Mouse (Mus musculus): ENCODE measurements at regions not wholly inside any gene's neighbourhood (a gene's known extent, or its start where the extent isn't known, plus 50 kb on each side); places are given as distances from the start of the nearest gene placed in this dataset.

GRCm38 (mm10) chr1:176427046-176427445 is 151.9 kb upstream of the Pld5 start:
- Histone ChIP-seq H3K27me3 (ENCODE audit: control insufficient read depth, insufficient read depth, low read length) (no peaks in the 10 kb centered on the region), H3K4me2 (replicated peaks; ENCODE audit: low read depth) (no peak overlapping the region), H3K4me1 (replicated peaks; ENCODE audit: control insufficient read depth, insufficient read depth) (no peaks in the 10 kb centered on the region), H3K36me3 (ENCODE audit: control insufficient read depth, insufficient read depth, low read length) (no peaks in the 10 kb centered on the region), H3K9ac (ENCODE audit: low read length) (no peak overlapping the region), H3K27ac (replicated peaks) (no peak overlapping the region), H3K4me3 (ENCODE audit: low read depth, low read length) (no peak overlapping the region), H3K9me3 (ENCODE audit: control insufficient read depth, low read length) (no peaks in the 10 kb centered on the region)
- ATAC-seq (ENCODE audit: low FRiP score, low TSS enrichment) (no peak), DNase-seq (ENCODE audit: low spot score) (no peak)
- 74% methylated on average over 2 of the region's 2 CpGs for WGBS
- TF ChIP-seq CTCF (IDR thresholded peaks at IDR 0.05; ENCODE audit: low read depth) (no peak), EP300 (optimal IDR thresholded peaks at IDR 0.05) (no peak)

GRCm38 (mm10) chr1:176417251-176417650 is 142.1 kb upstream of the Pld5 start:
- H3K36me3 ChIP-seq (ENCODE audit: control insufficient read depth, insufficient read depth, low read length), result no peaks in the 10 kb centered on the region
- ATAC-seq (ENCODE audit: low FRiP score, low TSS enrichment), result no peak

GRCm38 (mm10) chr1:176404128-176404527 is 129.0 kb upstream of the Pld5 start:
- ATAC-seq (ENCODE audit: low FRiP score, low TSS enrichment) (no peak), DNase-seq (ENCODE audit: low spot score) (no peak)
- Histone ChIP-seq H3K36me3 (ENCODE audit: control insufficient read depth, insufficient read depth, low read length) (no peaks in the 10 kb centered on the region), H3K9me3 (ENCODE audit: control insufficient read depth, low read length) (no peaks in the 10 kb centered on the region), H3K4me2 (replicated peaks; ENCODE audit: low read depth) (no peak overlapping the region), H3K27me3 (ENCODE audit: control insufficient read depth, insufficient read depth, low read length) (no peaks in the 10 kb centered on the region), H3K27ac (replicated peaks) (no peak overlapping the region), H3K4me1 (replicated peaks; ENCODE audit: control insufficient read depth, insufficient read depth) (no peaks in the 10 kb centered on the region), H3K4me3 (ENCODE audit: low read depth, low read length) (no peak overlapping the region), H3K9ac (ENCODE audit: low read length) (no peak overlapping the region)
- 88% methylated on average over 3 of the region's 3 CpGs for WGBS
- TF ChIP-seq EP300 (optimal IDR thresholded peaks at IDR 0.05) (no peak), CTCF (IDR thresholded peaks at IDR 0.05; ENCODE audit: low read depth) (no peak)

More at GRCm38 (mm10) chr1:176417251-176417650, 142.1 kb upstream of the Pld5 start:
- WGBS, result 69% methylated on average over 1 of the region's 1 CpGs
- Histone ChIP-seq H3K4me1 (replicated peaks; ENCODE audit: control insufficient read depth, insufficient read depth) (no peaks in the 10 kb centered on the region), H3K9me3 (ENCODE audit: control insufficient read depth, low read length) (no peaks in the 10 kb centered on the region), H3K4me2 (replicated peaks; ENCODE audit: low read depth) (no peak overlapping the region), H3K9ac (ENCODE audit: low read length) (no peak overlapping the region), H3K27me3 (ENCODE audit: control insufficient read depth, insufficient read depth, low read length) (no peaks in the 10 kb centered on the region), H3K4me3 (ENCODE audit: low read depth, low read length) (no peak overlapping the region), H3K27ac (replicated peaks) (no peak overlapping the region)
- TF ChIP-seq EP300 (optimal IDR thresholded peaks at IDR 0.05) (no peak), CTCF (IDR thresholded peaks at IDR 0.05; ENCODE audit: low read depth) (no peak)
- no peak for DNase-seq (ENCODE audit: low spot score)

- Histone ChIP-seq H3K9me3 (ENCODE audit: control insufficient read depth, low read length) (no peaks in the 10 kb centered on the region), H3K36me3 (ENCODE audit: control insufficient read depth, insufficient read depth, low read length) (no peaks in the 10 kb centered on the region), H3K9ac (ENCODE audit: low read length) (no peak overlapping the region), H3K4me2 (replicated peaks; ENCODE audit: low read depth) (no peak overlapping the region), H3K27ac (replicated peaks) (no peak overlapping the region), H3K4me1 (replicated peaks; ENCODE audit: control insufficient read depth, insufficient read depth) (no peaks in the 10 kb centered on the region), H3K27me3 (ENCODE audit: control insufficient read depth, insufficient read depth, low read length) (no peaks in the 10 kb centered on the region), H3K4me3 (ENCODE audit: low read depth, low read length) (no peak overlapping the region)
- ATAC-seq (ENCODE audit: low FRiP score, low TSS enrichment), result no peak
- no peak for DNase-seq (ENCODE audit: low spot score)
- TF ChIP-seq CTCF (IDR thresholded peaks at IDR 0.05; ENCODE audit: low read depth), result no peak
- no peak for TF ChIP-seq EP300 (optimal IDR thresholded peaks at IDR 0.05)
Observed at GRCm38 (mm10) chr1:176379645-176380044, 104.5 kb upstream of the Pld5 start.

- Histone ChIP-seq H3K4me3 (ENCODE audit: low read depth, low read length) (no peak overlapping the region), H3K9ac (ENCODE audit: low read length) (no peak overlapping the region), H3K36me3 (ENCODE audit: control insufficient read depth, insufficient read depth, low read length) (no peaks in the 10 kb centered on the region), H3K4me1 (replicated peaks; ENCODE audit: control insufficient read depth, insufficient read depth) (no peaks in the 10 kb centered on the region), H3K9me3 (ENCODE audit: control insufficient read depth, low read length) (no peaks in the 10 kb centered on the region), H3K27me3 (ENCODE audit: control insufficient read depth, insufficient read depth, low read length) (no peaks in the 10 kb centered on the region), H3K27ac (replicated peaks) (no peak overlapping the region), H3K4me2 (replicated peaks; ENCODE audit: low read depth) (no peak overlapping the region)
- DNase-seq (ENCODE audit: low spot score) (no peak), ATAC-seq (ENCODE audit: low FRiP score, low TSS enrichment) (no peak)
- TF ChIP-seq EP300 (optimal IDR thresholded peaks at IDR 0.05), result no peak
- no peak for TF ChIP-seq CTCF (IDR thresholded peaks at IDR 0.05; ENCODE audit: low read depth)
- 88% methylated on average over 3 of the region's 3 CpGs for WGBS
Observed at GRCm38 (mm10) chr1:176366900-176367299, 91.8 kb upstream of the Pld5 start.

GRCm38 (mm10) chr1:176360957-176361356 is 85.8 kb upstream of the Pld5 start:
- Histone ChIP-seq H3K4me3 (ENCODE audit: low read depth, low read length) (no peak overlapping the region), H3K27ac (replicated peaks) (no peak overlapping the region), H3K4me1 (replicated peaks; ENCODE audit: control insufficient read depth, insufficient read depth) (no peaks in the 10 kb centered on the region), H3K9ac (ENCODE audit: low read length) (no peak overlapping the region), H3K4me2 (replicated peaks; ENCODE audit: low read depth) (no peak overlapping the region), H3K36me3 (ENCODE audit: control insufficient read depth, insufficient read depth, low read length) (no peaks in the 10 kb centered on the region), H3K9me3 (ENCODE audit: control insufficient read depth, low read length) (no peaks in the 10 kb centered on the region), H3K27me3 (ENCODE audit: control insufficient read depth, insufficient read depth, low read length) (no peaks in the 10 kb centered on the region)
- no peak for ATAC-seq (ENCODE audit: low FRiP score, low TSS enrichment)
- WGBS, result 91% methylated on average over 3 of the region's 3 CpGs
- no peak for TF ChIP-seq CTCF (IDR thresholded peaks at IDR 0.05; ENCODE audit: low read depth)
- TF ChIP-seq EP300 (optimal IDR thresholded peaks at IDR 0.05), result no peak
- no peak for DNase-seq (ENCODE audit: low spot score)
